Mouse (Mus musculus) hindbrain, embryonic 14.5 days (tissue): ENCODE data around the gene Gca. TPM values are rescaled to one million over a fixed set of nuclear protein-coding genes. Genes with fewer than 3 reads are reported as not detected.

Experiments
- polyA plus RNA-seq: library from polyadenylated mRNA; unstranded; fragments of >200 nt; fragmentation: Nextera tagmentation; extraction: Ambion mirVana; gene quantifications from 2 replicates; pipeline ENCODE4 v1.2.1, GENCODE M21; 2014

Gca gene
- polyA plus RNA-seq, 1 experiment from 2014 or later = 4.2 TPM

Other genes starting within 250 kb of the Gca start
- 0.67 TPM in 1 of 2 replicates, not detected in the other for gene Gcg, start 180.6 kb upstream of the Gca start, polyA plus RNA-seq
- 1.7 and 1.8 TPM in 2 replicates for gene Fap, start 90.2 kb upstream of the Gca start, polyA plus RNA-seq
- 2.1 and 2.2 TPM in 2 replicates for gene Ifih1, start 18.0 kb upstream of the Gca start, polyA plus RNA-seq